Mouse (Mus musculus): ENCODE data around the gene Il21. TPM values are rescaled to one million over a fixed set of nuclear protein-coding genes. Genes with fewer than 3 reads are reported as not detected.
A peak's percentile ranks its signal among the peaks of the same experiment; 100 is the strongest.

The Il21 gene
- polyA plus RNA-seq (2014; fragmentation: Nextera tagmentation; extraction: Ambion mirVana), result not detected in 2 replicates

GRCm38 (mm10) chr3:37232586-37233222 is at the start of gene Il21:
Gene Il21 (minus strand): TSS chr3:37232636.
- no peaks in the 10 kb centered on the region for H3K36me3 ChIP-seq (ENCODE audit: control insufficient read depth, insufficient read depth, low read length)
- H3K4me1 ChIP-seq (ENCODE audit: control insufficient read depth, insufficient read depth, low read length), result no peaks in the 10 kb centered on the region
- H3K9me3 ChIP-seq (ENCODE audit: control insufficient read depth, low read length), result no peaks in the 10 kb centered on the region
- H3K4me3 ChIP-seq (ENCODE audit: low read depth, low read length), result no peak within 1 kb of the TSS
- no peak within 1 kb of the TSS for H3K27ac ChIP-seq (ENCODE audit: low read depth, low read length)
- DNase-seq (ENCODE audit: low spot score, missing footprints) (no peak), ATAC-seq (ENCODE audit: low FRiP score) (no peak)
- WGBS, result 88% methylated on average over 7 of the region's 7 CpGs
- H3K9ac ChIP-seq (ENCODE audit: low read length), result no peak within 1 kb of the TSS
- H3K4me2 ChIP-seq, result no peak within 1 kb of the TSS
- H3K27me3 ChIP-seq (ENCODE audit: control insufficient read depth, insufficient read depth, low read length), result no peaks in the 10 kb centered on the region

DNA sequence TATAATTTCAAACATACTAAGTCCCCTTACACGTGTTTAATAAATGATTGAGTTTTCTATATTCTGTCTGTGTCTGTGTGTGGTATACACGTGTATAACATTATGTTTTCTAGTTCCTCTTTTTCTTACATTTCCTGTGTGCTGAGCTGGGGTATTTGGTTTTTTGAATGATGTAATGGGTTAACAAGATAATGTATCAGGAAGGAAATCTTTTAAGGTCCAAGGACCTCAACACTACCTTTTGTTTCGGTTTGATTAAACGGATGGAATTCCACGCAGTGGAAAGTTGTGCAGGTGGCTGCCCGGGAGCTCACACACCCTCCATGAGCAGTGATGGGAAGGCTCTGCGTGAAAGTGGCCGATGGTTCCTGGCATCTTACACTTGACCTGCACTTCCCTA is 48.4 kb upstream of the Il21 start:
- H3K4me3 ChIP-seq (ENCODE audit: low read depth, low read length), result no peak overlapping the region
- H3K27ac ChIP-seq (ENCODE audit: low read depth, low read length), result no peak overlapping the region
- H3K4me1 ChIP-seq (ENCODE audit: control insufficient read depth, insufficient read depth, low read length), result no peaks in the 10 kb centered on the region
- WGBS, result 91% methylated on average over 8 of the region's 8 CpGs
- no peaks in the 10 kb centered on the region for H3K27me3 ChIP-seq (ENCODE audit: control insufficient read depth, insufficient read depth, low read length)
- ATAC-seq (ENCODE audit: low FRiP score), result no peak
- no peak for DNase-seq (ENCODE audit: low spot score, missing footprints)
- H3K4me2 ChIP-seq, result no peak overlapping the region
- H3K36me3 ChIP-seq (ENCODE audit: control insufficient read depth, insufficient read depth, low read length), result no peaks in the 10 kb centered on the region
- H3K9ac ChIP-seq (ENCODE audit: low read length), result no peak overlapping the region
- no peaks in the 10 kb centered on the region for H3K9me3 ChIP-seq (ENCODE audit: control insufficient read depth, low read length)

DNA sequence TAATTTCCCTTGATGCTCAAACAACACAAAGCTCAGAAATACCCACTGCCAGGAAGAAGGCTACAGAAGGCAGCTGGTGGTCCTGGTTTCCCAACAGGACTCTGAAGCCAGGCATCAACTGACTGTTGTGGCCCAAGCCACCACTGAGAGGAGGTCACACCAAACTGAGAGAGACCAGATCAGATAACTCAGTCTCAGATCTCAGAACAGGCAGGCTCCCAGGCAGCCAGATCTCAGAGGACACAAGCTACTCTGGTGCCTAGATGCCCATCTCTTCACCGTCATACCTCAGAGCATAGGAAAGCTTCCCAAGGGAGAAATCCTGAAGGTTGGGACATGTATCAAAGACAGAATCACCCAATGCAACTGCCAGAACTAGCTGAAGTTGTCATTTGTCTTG is 47.8 kb upstream of the Il21 start:
- DNase-seq (ENCODE audit: low spot score, missing footprints) (no peak), ATAC-seq (ENCODE audit: low FRiP score) (no peak)
- Histone ChIP-seq H3K36me3 (ENCODE audit: control insufficient read depth, insufficient read depth, low read length) (no peaks in the 10 kb centered on the region), H3K4me2 (no peak overlapping the region), H3K4me1 (ENCODE audit: control insufficient read depth, insufficient read depth, low read length) (no peaks in the 10 kb centered on the region), H3K9me3 (ENCODE audit: control insufficient read depth, low read length) (no peaks in the 10 kb centered on the region), H3K27me3 (ENCODE audit: control insufficient read depth, insufficient read depth, low read length) (no peaks in the 10 kb centered on the region), H3K9ac (ENCODE audit: low read length) (no peak overlapping the region), H3K4me3 (ENCODE audit: low read depth, low read length) (no peak overlapping the region), H3K27ac (ENCODE audit: low read depth, low read length) (no peak overlapping the region)
- WGBS, result 90% methylated on average over 1 of the region's 1 CpGs

- no peaks in the 10 kb centered on the region for H3K9me3 ChIP-seq (ENCODE audit: control insufficient read depth, low read length)
- ATAC-seq (ENCODE audit: low FRiP score), result no peak
- H3K27ac ChIP-seq (ENCODE audit: low read depth, low read length), result no peak overlapping the region
- H3K4me3 ChIP-seq (ENCODE audit: low read depth, low read length), result no peak overlapping the region
- H3K4me1 ChIP-seq (ENCODE audit: control insufficient read depth, insufficient read depth, low read length), result no peaks in the 10 kb centered on the region
- DNase-seq (ENCODE audit: low spot score, missing footprints), result no peak
- no peaks in the 10 kb centered on the region for H3K27me3 ChIP-seq (ENCODE audit: control insufficient read depth, insufficient read depth, low read length)
- no peaks in the 10 kb centered on the region for H3K36me3 ChIP-seq (ENCODE audit: control insufficient read depth, insufficient read depth, low read length)
- 77% methylated on average over 6 of the region's 6 CpGs for WGBS
- no peak overlapping the region for H3K4me2 ChIP-seq
- H3K9ac ChIP-seq (ENCODE audit: low read length), result no peak overlapping the region
These were observed 42.2 kb upstream of the Il21 start for GRCm38 (mm10) chr3:37274661-37275060.

GRCm38 (mm10) chr3:37273092-37273491 is 40.7 kb upstream of the Il21 start:
- no peak overlapping the region for H3K4me3 ChIP-seq (ENCODE audit: low read depth, low read length)
- ATAC-seq (ENCODE audit: low FRiP score), result no peak
- H3K9ac ChIP-seq (ENCODE audit: low read length), result no peak overlapping the region
- no peaks in the 10 kb centered on the region for H3K36me3 ChIP-seq (ENCODE audit: control insufficient read depth, insufficient read depth, low read length)
- no peak overlapping the region for H3K4me2 ChIP-seq
- H3K4me1 ChIP-seq (ENCODE audit: control insufficient read depth, insufficient read depth, low read length), result no peaks in the 10 kb centered on the region
- no peak overlapping the region for H3K27ac ChIP-seq (ENCODE audit: low read depth, low read length)
- no peak for DNase-seq (ENCODE audit: low spot score, missing footprints)
- no peaks in the 10 kb centered on the region for H3K27me3 ChIP-seq (ENCODE audit: control insufficient read depth, insufficient read depth, low read length)
- no peaks in the 10 kb centered on the region for H3K9me3 ChIP-seq (ENCODE audit: control insufficient read depth, low read length)
- WGBS, result 87% methylated on average over 7 of the region's 7 CpGs

- Histone ChIP-seq H3K4me3 (ENCODE audit: low read depth, low read length) (no peak overlapping the region), H3K27me3 (ENCODE audit: control insufficient read depth, insufficient read depth, low read length) (no peaks in the 10 kb centered on the region), H3K36me3 (ENCODE audit: control insufficient read depth, insufficient read depth, low read length) (no peaks in the 10 kb centered on the region), H3K27ac (ENCODE audit: low read depth, low read length) (no peak overlapping the region), H3K9me3 (ENCODE audit: control insufficient read depth, low read length) (no peaks in the 10 kb centered on the region), H3K9ac (ENCODE audit: low read length) (no peak overlapping the region), H3K4me1 (ENCODE audit: control insufficient read depth, insufficient read depth, low read length) (no peaks in the 10 kb centered on the region), H3K4me2 (no peak overlapping the region)
- 11% methylated on average over 1 of the region's 1 CpGs for whole genome bisulfite sequencing
- ATAC-seq (ENCODE audit: low FRiP score) (no peak), DNase-seq (ENCODE audit: low spot score, missing footprints) (peak; percentile 87)
These were observed 38.8 kb upstream of the Il21 start for GRCm38 (mm10) chr3:37271209-37271608.

GRCm38 (mm10) chr3:37269926-37270325 is 37.5 kb upstream of the Il21 start:
- ATAC-seq (ENCODE audit: low FRiP score) (no peak), DNase-seq (ENCODE audit: low spot score, missing footprints) (no peak)
- 92% methylated on average over 4 of the region's 4 CpGs for WGBS
- Histone ChIP-seq H3K36me3 (ENCODE audit: control insufficient read depth, insufficient read depth, low read length) (no peaks in the 10 kb centered on the region), H3K4me2 (no peak overlapping the region), H3K4me1 (ENCODE audit: control insufficient read depth, insufficient read depth, low read length) (no peaks in the 10 kb centered on the region), H3K4me3 (ENCODE audit: low read depth, low read length) (no peak overlapping the region), H3K27me3 (ENCODE audit: control insufficient read depth, insufficient read depth, low read length) (no peaks in the 10 kb centered on the region), H3K9ac (ENCODE audit: low read length) (no peak overlapping the region), H3K9me3 (ENCODE audit: control insufficient read depth, low read length) (no peaks in the 10 kb centered on the region), H3K27ac (ENCODE audit: low read depth, low read length) (no peak overlapping the region)

- Histone ChIP-seq H3K9ac (ENCODE audit: low read length) (no peak overlapping the region), H3K27me3 (ENCODE audit: control insufficient read depth, insufficient read depth, low read length) (no peaks in the 10 kb centered on the region), H3K4me3 (ENCODE audit: low read depth, low read length) (no peak overlapping the region), H3K9me3 (ENCODE audit: control insufficient read depth, low read length) (no peaks in the 10 kb centered on the region), H3K36me3 (ENCODE audit: control insufficient read depth, insufficient read depth, low read length) (no peaks in the 10 kb centered on the region), H3K4me2 (no peak overlapping the region), H3K27ac (ENCODE audit: low read depth, low read length) (no peak overlapping the region), H3K4me1 (ENCODE audit: control insufficient read depth, insufficient read depth, low read length) (no peaks in the 10 kb centered on the region)
- ATAC-seq (ENCODE audit: low FRiP score) (no peak), DNase-seq (ENCODE audit: low spot score, missing footprints) (no peak)
- WGBS, result 80% methylated on average over 11 of the region's 11 CpGs
These were observed 35.9 kb upstream of the Il21 start for GRCm38 (mm10) chr3:37268338-37268737.

DNA sequence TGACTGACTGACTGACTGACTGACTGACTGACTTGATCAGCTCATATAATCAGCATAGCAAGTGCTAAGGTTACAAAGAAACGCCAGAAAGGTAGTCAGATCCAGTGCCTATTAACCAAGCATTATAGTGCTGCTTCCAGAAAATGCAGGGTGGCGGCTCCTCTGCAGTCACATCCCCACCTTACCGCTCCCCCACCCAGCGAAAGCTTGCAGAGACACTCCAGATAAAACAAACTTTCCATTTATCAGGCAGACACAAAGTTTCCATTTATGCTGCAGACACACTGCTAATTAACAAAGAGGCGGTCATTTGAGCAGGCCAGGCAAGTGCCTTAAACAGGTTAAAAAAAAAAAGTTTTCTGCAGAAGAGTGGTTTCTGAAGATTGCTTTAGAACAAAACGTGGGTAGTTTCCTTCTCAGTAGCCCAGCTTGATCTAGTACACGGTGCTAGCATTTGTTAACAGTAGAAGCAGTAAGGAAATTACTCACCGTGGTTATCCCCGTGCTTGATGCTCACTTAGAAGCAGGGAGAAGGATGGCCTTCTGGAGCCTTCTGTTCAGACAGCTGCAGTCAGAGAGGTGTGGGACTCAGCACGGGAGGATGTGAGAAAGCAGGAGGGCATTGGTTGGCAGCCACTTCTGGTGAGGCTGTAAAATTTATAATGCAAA is 27.0 kb upstream of the Il21 start:
- ATAC-seq (ENCODE audit: low FRiP score), result no peak
- Histone ChIP-seq H3K4me2 (no peak overlapping the region), H3K36me3 (ENCODE audit: control insufficient read depth, insufficient read depth, low read length) (no peaks in the 10 kb centered on the region), H3K27ac (ENCODE audit: low read depth, low read length) (no peak overlapping the region), H3K4me3 (ENCODE audit: low read depth, low read length) (no peak overlapping the region), H3K9ac (ENCODE audit: low read length) (no peak overlapping the region), H3K4me1 (ENCODE audit: control insufficient read depth, insufficient read depth, low read length) (no peaks in the 10 kb centered on the region), H3K9me3 (ENCODE audit: control insufficient read depth, low read length) (no peaks in the 10 kb centered on the region), H3K27me3 (ENCODE audit: control insufficient read depth, insufficient read depth, low read length) (no peaks in the 10 kb centered on the region)
- WGBS, result 79% methylated on average over 10 of the region's 10 CpGs
- DNase-seq (ENCODE audit: low spot score, missing footprints), result no peak
